Mouse (Mus musculus): ENCODE results near the gene Tdrd12. TPM values are rescaled to one million over a fixed set of nuclear protein-coding genes. Genes with fewer than 3 reads are reported as not detected.

Gene Tdrd12
- polyA plus RNA-seq (2014; fragmentation: Illumina TruSeq; extraction: RNeasy Lipid Tissue Mini Kit (QIAGEN cat#74804); ENCODE audit: low read depth, low replicate concordance): 2.3 TPM

DNA sequence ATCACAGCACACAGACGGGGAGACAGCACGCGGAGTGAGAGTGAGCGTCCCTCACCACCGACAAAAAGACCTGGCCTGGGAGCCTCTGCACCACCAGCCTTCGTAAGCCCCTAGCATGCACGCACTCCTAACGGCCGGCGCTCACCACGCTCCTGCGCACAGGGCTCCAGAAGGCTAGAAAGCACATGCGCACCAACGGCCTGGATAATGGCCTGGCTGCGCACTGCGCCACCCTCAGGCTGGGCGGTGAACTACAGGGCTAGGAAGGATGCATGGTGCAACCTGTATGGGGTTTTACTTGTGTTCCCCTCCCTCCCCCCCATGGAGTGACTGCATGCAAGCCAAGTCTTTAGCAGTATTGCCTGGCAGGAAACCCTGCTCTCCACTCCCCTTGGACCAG lies at the start of gene Tdrd12:
Tdrd12 (minus strand) TSS at position 184 of the 400 bp plus-strand sequence.

DNA sequence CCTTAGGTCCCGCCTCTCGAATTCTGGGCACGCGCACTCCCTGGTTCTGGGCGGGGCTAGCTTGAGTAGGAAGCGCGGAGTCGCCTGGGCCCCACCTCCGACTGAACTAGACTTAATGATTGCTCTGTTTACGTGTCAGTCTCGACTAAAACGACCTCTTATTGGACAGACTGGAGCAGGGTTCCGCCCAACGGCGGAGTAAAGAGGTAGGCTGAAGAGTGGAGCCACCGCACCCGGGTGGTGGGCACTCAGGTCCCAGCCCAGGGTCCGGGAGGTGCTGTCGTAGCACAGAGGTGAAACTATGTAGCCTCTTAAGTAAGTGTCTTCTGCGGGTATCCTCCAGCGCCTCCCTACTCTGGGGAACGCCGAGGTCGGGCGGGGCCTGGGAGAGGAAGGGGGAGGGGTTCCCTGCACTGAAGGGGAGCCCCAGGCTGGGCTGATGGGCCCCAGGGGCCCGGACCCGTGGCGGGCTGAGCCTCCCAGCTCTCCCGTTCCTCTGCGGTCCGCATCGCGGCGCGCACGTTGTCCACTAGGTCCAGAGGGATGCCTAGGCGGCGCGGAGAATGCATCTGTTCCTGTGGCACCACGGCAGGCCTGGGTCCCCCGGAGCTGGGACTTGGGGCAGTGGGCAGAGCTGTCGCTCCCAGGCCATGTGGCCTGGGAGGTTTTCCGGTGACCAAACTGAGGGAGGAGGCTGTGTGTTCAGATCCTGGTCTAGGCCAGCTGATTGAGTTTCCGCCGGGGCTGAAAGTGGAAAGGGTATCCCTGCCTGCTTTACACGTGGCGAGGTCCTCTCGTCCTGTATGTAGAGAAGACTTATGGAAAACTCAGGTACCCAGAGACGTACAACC lies 48.7 kb upstream of the Tdrd12 start, which contains the start of gene Ankrd27:
Ankrd27 (plus strand) TSS at position 190 of the 851 bp plus-strand sequence.

DNA sequence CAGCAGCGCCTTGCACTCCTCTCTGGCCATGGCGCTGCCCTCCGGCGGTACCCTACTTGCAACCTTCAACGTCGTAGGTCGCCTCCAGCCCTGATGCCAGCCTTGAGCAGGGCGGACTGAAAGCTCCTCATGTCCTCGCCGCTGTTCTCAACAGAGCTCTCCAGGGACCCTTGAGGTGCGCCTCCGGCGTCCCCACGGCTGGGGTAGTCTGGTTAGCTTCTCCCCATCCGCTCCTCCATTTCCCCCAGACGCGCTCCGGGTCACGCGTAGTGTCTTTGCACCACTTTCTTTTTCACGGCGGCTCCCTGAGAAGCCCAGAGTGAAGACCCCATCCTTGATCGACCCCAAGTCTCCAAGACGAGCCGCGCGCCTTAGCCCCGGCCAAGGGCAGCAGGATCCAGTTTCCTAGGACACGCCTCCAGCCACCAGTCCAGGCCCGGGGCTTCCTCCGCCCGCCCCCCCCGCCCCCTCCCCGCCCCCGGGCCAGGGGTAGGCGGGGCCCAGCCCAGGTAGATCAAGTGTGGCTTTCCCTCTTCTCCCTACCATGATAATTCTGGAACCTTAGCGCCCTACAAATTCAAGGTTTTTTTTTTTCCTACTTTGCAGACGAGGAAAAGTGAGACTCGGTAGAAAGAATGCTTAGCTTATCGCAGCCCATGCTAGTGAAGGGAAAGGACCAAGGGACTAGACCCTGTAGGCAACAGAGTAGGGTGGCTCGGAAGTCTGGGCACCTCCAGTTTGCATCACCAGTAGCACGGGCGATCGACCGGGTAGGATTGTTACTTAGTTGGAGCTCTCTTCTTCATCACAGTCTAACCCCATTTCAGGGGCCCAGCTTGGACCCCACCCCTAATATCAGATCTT lies 47.9 kb upstream of the Tdrd12 start, which contains the start of gene Rgs9bp:
Rgs9bp (minus strand) TSS at position 392 of the 864 bp plus-strand sequence.

DNA sequence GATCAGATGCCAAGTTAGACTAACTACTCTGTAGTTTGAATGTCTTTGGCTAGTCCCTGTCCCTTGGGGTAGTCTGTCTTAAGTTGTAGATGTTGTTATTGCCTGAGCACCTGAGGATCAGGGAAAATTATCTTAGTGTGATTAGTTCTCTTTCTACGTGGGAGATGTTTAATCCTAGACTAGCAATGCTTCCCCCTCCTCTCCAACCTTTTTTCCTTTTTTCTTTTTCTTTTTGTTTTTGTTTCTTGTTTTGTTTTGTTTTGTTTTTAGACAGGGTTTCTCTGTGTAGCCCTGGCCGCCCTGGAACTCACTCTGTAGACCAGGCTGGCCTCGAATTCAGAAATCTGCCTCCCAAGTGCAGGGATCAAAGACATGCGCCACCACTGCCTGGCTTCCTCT lies 18.7 kb upstream of the Tdrd12 start, which contains the start of gene Nudt19:
Nudt19 (minus strand) TSS at position 100 of the 399 bp plus-strand sequence.

DNA sequence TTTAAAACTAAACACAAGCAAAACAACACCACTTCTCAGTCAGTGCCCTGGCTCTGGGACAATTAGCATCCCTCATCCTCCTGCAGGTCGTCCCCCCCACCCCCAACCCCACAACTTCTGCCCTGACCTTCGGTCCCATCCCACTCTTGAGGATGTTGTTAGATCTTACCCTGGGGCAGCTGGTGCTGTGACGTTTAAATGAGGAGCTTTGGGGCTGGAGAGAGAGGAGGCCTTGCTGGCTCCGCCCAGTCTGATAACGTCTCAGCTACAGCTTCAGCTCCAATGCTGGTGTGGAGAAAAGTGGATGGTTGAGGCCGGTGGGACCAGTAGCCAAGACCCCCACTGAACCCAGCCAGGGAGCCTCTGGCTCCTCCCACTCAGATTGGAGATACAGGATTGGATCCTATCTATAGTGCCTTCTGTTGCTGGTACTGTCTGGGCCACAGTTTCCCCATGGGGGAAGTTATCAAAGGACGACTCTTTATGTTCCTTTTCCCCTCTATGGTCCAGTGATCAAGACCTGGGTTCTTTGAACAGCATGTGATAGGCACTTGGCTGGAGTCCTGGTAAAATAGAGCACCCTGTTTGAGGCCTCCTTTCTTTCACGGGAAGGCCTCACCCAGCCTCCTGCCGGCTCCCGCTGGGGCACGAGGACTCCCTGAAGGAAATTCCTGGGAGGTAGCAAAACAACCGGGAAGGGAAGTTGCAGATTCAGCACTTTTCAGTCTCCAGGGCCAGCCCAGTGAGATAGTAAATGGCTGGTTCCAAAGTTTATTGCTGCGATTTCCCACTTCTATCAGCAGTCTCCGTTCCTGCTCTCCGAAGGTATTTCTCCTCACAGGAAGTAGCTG lies 89.3 kb downstream of the Tdrd12 start, which contains the start of gene Slc7a9:
Slc7a9 (plus strand) TSS at position 801 of the 851 bp plus-strand sequence.

Other genes starting within 250 kb of the Tdrd12 start
- gene Gpatch1, start 219.3 kb downstream of the Tdrd12 start, polyA plus RNA-seq (2014; fragmentation: Illumina TruSeq; extraction: RNeasy Lipid Tissue Mini Kit (QIAGEN cat#74804); ENCODE audit: low read depth, low replicate concordance): 8.9 TPM
- 117 TPM for gene Rhpn2, start 203.6 kb downstream of the Tdrd12 start, polyA plus RNA-seq (2014; fragmentation: Illumina TruSeq; extraction: RNeasy Lipid Tissue Mini Kit (QIAGEN cat#74804); ENCODE audit: low read depth, low replicate concordance)
- gene Faap24, start 140.9 kb downstream of the Tdrd12 start, polyA plus RNA-seq (2014; fragmentation: Illumina TruSeq; extraction: RNeasy Lipid Tissue Mini Kit (QIAGEN cat#74804); ENCODE audit: low read depth, low replicate concordance): 3.0 TPM
- 28.5 TPM for gene Cep89, start 140.7 kb downstream of the Tdrd12 start, polyA plus RNA-seq (2014; fragmentation: Illumina TruSeq; extraction: RNeasy Lipid Tissue Mini Kit (QIAGEN cat#74804); ENCODE audit: low read depth, low replicate concordance)
- 1.8 TPM for gene Slc7a9, start 88.9 kb downstream of the Tdrd12 start, polyA plus RNA-seq (2014; fragmentation: Illumina TruSeq; extraction: RNeasy Lipid Tissue Mini Kit (QIAGEN cat#74804); ENCODE audit: low read depth, low replicate concordance)
- 359 TPM for gene Nudt19, start 18.6 kb upstream of the Tdrd12 start, polyA plus RNA-seq (2014; fragmentation: Illumina TruSeq; extraction: RNeasy Lipid Tissue Mini Kit (QIAGEN cat#74804); ENCODE audit: low read depth, low replicate concordance)
- 0.25 TPM for gene Rgs9bp, start 47.8 kb upstream of the Tdrd12 start, polyA plus RNA-seq (2014; fragmentation: Illumina TruSeq; extraction: RNeasy Lipid Tissue Mini Kit (QIAGEN cat#74804); ENCODE audit: low read depth, low replicate concordance)
- gene Ankrd27, start 48.5 kb upstream of the Tdrd12 start, polyA plus RNA-seq (2014; fragmentation: Illumina TruSeq; extraction: RNeasy Lipid Tissue Mini Kit (QIAGEN cat#74804); ENCODE audit: low read depth, low replicate concordance): 11.6 TPM
- gene Pdcd5, start 109.8 kb upstream of the Tdrd12 start, polyA plus RNA-seq (2014; fragmentation: Illumina TruSeq; extraction: RNeasy Lipid Tissue Mini Kit (QIAGEN cat#74804); ENCODE audit: low read depth, low replicate concordance): 241 TPM
- 25.8 TPM for gene Dpy19l3, start 216.7 kb upstream of the Tdrd12 start, polyA plus RNA-seq (2014; fragmentation: Illumina TruSeq; extraction: RNeasy Lipid Tissue Mini Kit (QIAGEN cat#74804); ENCODE audit: low read depth, low replicate concordance)

Measured in sigmoid colon, adult 10 weeks (tissue).